Mouse (Mus musculus) forebrain, embryonic 10.5 days (tissue): ENCODE measurements around the gene Dse. TPM values are rescaled to one million over a fixed set of nuclear protein-coding genes. Genes with fewer than 3 reads are reported as not detected.

Experiments
- DNase-seq: peaks from one replicate; pipeline ENCODE4 v3.0.0-alpha.2; 2017; ENCODE audit warnings: low spot score; ENCODE audit errors: extremely low spot score
- H3K27ac ChIP-seq: fragments of 300-500 bp; sonication (generic); 2 replicates; pipeline ENCODE4 v1.5.1; 2016; ENCODE audit warnings: mild to moderate bottlenecking
- H3K27me3 ChIP-seq: fragments of 300-500 bp; sonication (generic); 2 replicates; pipeline ENCODE4 v1.6.1; 2016; ENCODE audit warnings: mild to moderate bottlenecking; ENCODE audit not compliant: poor library complexity, severe bottlenecking
- H3K36me3 ChIP-seq: fragments of 300-500 bp; sonication (generic); replicated peaks from 2 replicates; pipeline ENCODE4 v1.6.1; 2016; ENCODE audit warnings: mild to moderate bottlenecking, moderate library complexity
- H3K4me1 ChIP-seq: fragments of 300-500 bp; sonication (generic); 2 replicates; pipeline ENCODE4 v1.6.1; 2016
- H3K4me3 ChIP-seq: fragments of 300-500 bp; sonication (generic); 2 replicates; pipeline ENCODE4 v1.5.1; 2016; ENCODE audit warnings: mild to moderate bottlenecking, moderate library complexity
- H3K9me3 ChIP-seq: fragments of 300-500 bp; sonication (generic); 2 replicates; pipeline ENCODE4 v1.6.1; 2016; ENCODE audit warnings: mild to moderate bottlenecking, moderate library complexity
- WGBS: fragments of 180-500 bp; shearing (Covaris S2); methylation state at CpG from one replicate; pipeline ENCODE4 v1.1.7; 2016; 5-methylcytosine and 5-hydroxymethylcytosine counted together
- polyA plus RNA-seq: library from polyadenylated mRNA; unstranded; fragments of >200 nt; fragmentation: Nextera tagmentation; extraction: Ambion mirVana; gene quantifications from 2 replicates; pipeline ENCODE4 v1.2.1, GENCODE M21; 2016

Gene Dse
- polyA plus RNA-seq, 1 experiment from 2014 or later = 17.9 TPM

- Histone ChIP-seq H3K4me1 (0 out of 2 replicates have a peak, but pooled peaks cover 4% of the 10 kb centered on the region), H3K27ac (no peak overlapping the region), H3K27me3 (no peaks in the 10 kb centered on the region), H3K36me3 (peaks cover 8% of the 10 kb centered on the region), H3K9me3 (no peaks in the 10 kb centered on the region; the same call in 1 of the 2 replicates), H3K4me3 (no peak overlapping the region)
- DNase-seq = no peak
- 88% methylated on average over 2 of the region's 2 CpGs for WGBS
Measured at GRCm38 (mm10) chr10:34194957-34195356, 12.6 kb downstream of the Dse start.

GRCm38 (mm10) chr10:34194503-34194902, 13.0 kb downstream of the Dse start:
- WGBS = 93% methylated on average over 5 of the region's 5 CpGs
- H3K4me3 ChIP-seq = no peak overlapping the region
- H3K4me1 ChIP-seq = 0 out of 2 replicates have a peak, but pooled peaks cover 4% of the 10 kb centered on the region
- DNase-seq = no peak
- peaks cover 4% of the 10 kb centered on the region for H3K36me3 ChIP-seq
- H3K27me3 ChIP-seq = no peaks in the 10 kb centered on the region
- H3K9me3 ChIP-seq = no peaks in the 10 kb centered on the region; the same call in 1 of the 2 replicates
- no peak overlapping the region for H3K27ac ChIP-seq

DNA sequence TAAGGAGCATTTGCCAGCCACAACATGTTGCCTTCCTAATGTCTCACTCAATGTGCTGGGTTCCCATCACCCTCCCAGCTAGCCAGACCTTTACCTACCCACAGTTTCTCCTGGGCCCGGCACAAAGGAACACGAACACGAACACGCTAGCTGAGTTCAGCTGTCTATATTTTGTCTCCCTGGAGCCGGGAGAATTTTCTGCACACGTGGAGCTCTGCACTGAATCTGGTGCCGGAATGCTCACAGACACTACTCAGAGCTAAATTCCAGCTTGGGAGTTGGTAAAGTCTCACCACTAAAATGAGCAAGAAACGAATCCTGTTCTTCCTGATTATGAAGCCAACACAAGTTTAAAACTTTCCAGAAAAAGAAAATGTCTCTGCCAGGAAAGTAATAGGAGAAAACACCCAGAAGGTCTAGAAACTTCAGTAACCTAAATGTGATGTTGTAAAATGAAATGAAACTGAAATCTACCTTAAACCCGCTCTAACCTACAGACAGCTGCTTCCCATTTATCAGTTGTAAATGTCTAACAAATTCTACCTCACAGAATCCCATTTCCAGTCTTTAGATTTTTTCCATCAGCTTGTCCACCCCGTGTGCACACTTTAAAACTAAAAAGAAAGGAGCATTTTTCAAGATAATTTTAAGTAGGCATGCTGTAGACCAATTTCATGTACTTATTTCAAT, 20.8 kb downstream of the Dse start:
- 84% methylated on average over 10 of the region's 10 CpGs for WGBS
- Histone ChIP-seq H3K9me3 (no peaks in the 10 kb centered on the region), H3K27ac (no peak overlapping the region), H3K4me1 (peaks cover 11% of the 10 kb centered on the region), H3K36me3 (peaks cover 13% of the 10 kb centered on the region), H3K27me3 (no peaks in the 10 kb centered on the region), H3K4me3 (no peak overlapping the region)
- DNase-seq = no peak

DNA sequence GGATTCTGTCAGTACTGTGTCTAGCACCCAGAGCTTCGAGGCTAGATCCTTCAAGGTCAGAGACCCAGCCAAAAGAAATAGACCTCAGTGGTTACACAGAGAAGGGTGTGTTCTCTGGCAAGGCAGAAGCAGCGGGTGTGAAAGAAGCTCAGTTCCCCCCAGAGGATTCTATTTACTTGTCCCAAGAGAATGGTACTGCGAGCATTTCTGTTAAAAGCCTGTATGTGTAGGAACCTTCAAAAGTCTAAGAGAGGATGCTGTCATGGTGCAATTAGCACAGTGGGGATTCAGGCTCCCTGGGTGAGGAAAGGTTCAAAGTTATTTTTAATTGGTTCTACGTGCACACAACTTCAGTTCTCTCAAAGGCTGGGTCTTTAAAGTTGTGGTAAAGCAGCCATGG, 22.0 kb downstream of the Dse start:
- Histone ChIP-seq H3K36me3 (peaks cover 13% of the 10 kb centered on the region), H3K27me3 (no peaks in the 10 kb centered on the region), H3K4me1 (peaks cover 11% of the 10 kb centered on the region), H3K27ac (peak overlapping the region; percentile 6; the same call in 1 of the 2 replicates), H3K9me3 (no peaks in the 10 kb centered on the region), H3K4me3 (no peak overlapping the region)
- 46% methylated on average over 4 of the region's 4 CpGs for WGBS
- DNase-seq = no peak

- peaks cover 11% of the 10 kb centered on the region for H3K4me1 ChIP-seq
- peaks cover 13% of the 10 kb centered on the region for H3K36me3 ChIP-seq
- no peaks in the 10 kb centered on the region for H3K9me3 ChIP-seq
- H3K27ac ChIP-seq = no peak overlapping the region
- WGBS = 60% methylated on average over 1 of the region's 1 CpGs
- DNase-seq = no peak
- no peak overlapping the region for H3K4me3 ChIP-seq
- no peaks in the 10 kb centered on the region for H3K27me3 ChIP-seq
Measured at GRCm38 (mm10) chr10:34184956-34185355, 22.6 kb downstream of the Dse start.

DNA sequence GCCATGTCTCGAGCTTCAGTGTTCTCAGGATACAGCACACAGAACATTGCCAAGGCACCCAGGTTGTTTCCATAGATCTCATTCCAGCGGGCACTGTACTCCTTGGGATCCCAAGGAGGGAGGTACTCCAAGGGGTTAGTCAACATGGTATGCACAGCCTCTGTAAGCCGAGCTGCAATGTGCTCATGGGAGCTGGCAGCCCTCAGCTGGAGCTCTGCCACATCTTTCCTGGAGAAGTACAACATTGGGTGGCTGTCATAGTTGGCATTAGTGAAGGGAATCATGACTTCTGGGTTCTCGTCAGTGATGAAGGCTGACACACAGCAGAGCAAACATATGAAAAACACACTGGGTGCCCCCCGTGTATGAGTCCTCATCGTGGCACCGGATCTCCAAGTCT, 23.8 kb downstream of the Dse start:
- Histone ChIP-seq H3K9me3 (no peaks in the 10 kb centered on the region), H3K27ac (no peak overlapping the region), H3K4me3 (no peak overlapping the region), H3K27me3 (no peaks in the 10 kb centered on the region), H3K4me1 (peaks cover 11% of the 10 kb centered on the region), H3K36me3 (peaks cover 13% of the 10 kb centered on the region)
- DNase-seq = no peak
- 92% methylated on average over 7 of the region's 7 CpGs for WGBS

- peak; percentile 25 for DNase-seq
- H3K27ac ChIP-seq = 0 out of 2 replicates have a peak overlapping the region, but pooled peaks have one; percentile 11
- no peaks in the 10 kb centered on the region for H3K9me3 ChIP-seq
- 51% methylated on average over 8 of the region's 8 CpGs for WGBS
- no peaks in the 10 kb centered on the region for H3K36me3 ChIP-seq
- no peaks in the 10 kb centered on the region for H3K27me3 ChIP-seq
- peaks cover 9% of the 10 kb centered on the region for H3K4me1 ChIP-seq
- H3K4me3 ChIP-seq = no peak overlapping the region
Measured at GRCm38 (mm10) chr10:34175870-34176606, 31.5 kb downstream of the Dse start.

DNA sequence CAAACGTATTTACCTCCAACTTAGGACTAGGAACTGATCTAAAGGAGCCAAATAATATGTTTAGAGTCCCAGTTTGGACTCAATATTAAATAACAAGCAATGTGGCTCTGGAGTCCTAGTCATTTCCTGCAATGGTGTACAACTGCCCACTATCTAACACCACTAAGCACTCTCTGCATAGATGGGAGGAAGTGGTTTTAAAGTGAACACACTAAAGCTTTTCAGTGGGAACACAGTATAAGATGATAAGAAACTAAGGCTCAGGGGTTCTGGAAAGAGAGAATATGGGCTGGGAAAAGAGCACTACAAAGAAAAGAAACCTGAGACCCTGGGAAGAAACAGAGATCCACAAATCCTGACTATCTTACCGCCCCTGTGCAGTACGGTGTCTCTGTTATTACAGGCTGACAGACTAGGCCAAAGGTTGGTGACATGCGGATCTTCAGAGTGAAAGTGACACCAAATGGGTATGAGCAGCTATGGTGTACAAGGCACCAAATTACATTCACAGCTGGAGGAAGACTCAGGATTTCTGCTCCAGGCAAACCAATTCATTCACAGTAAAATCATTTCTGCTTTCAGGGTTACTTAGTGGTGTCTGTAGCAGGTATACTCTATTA, 34.7 kb downstream of the Dse start:
- Histone ChIP-seq H3K4me1 (peaks cover 9% of the 10 kb centered on the region), H3K36me3 (no peaks in the 10 kb centered on the region), H3K27me3 (no peaks in the 10 kb centered on the region), H3K4me3 (no peak overlapping the region), H3K27ac (no peak overlapping the region), H3K9me3 (no peaks in the 10 kb centered on the region)
- no peak for DNase-seq
- 70% methylated on average over 4 of the region's 4 CpGs for WGBS

- DNase-seq = no peak
- WGBS = 95% methylated on average over 4 of the region's 4 CpGs
- H3K36me3 ChIP-seq = no peaks in the 10 kb centered on the region
- peaks cover 9% of the 10 kb centered on the region for H3K4me1 ChIP-seq
- no peaks in the 10 kb centered on the region for H3K9me3 ChIP-seq
- H3K27me3 ChIP-seq = no peaks in the 10 kb centered on the region
- H3K27ac ChIP-seq = no peak overlapping the region
- no peak overlapping the region for H3K4me3 ChIP-seq
Measured at GRCm38 (mm10) chr10:34171660-34172059, 35.9 kb downstream of the Dse start.

DNA sequence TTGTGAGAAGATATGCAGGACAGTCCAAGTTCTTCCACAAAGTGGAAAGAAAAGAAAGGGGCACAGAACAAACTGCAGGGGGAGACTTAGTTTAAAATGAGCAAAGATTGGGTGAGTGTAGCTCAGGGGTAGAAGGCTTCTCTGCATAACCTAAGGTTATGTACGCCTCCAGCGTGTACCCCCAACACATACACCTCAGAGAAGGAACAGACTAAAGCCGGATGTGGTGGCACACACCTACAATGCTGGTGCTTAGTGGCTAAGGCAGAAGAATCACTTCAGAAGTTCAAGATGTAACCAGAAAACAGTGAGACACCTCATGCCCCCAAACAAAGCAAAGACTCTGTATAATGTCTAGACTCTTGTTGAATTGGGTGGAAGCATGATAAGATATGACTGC, 36.3 kb downstream of the Dse start:
- no peak overlapping the region for H3K4me3 ChIP-seq
- H3K36me3 ChIP-seq = no peaks in the 10 kb centered on the region
- no peak overlapping the region for H3K27ac ChIP-seq
- H3K9me3 ChIP-seq = no peaks in the 10 kb centered on the region
- no peaks in the 10 kb centered on the region for H3K27me3 ChIP-seq
- no peak for DNase-seq
- 93% methylated on average over 3 of the region's 3 CpGs for WGBS
- H3K4me1 ChIP-seq = peaks cover 7% of the 10 kb centered on the region

- 86% methylated on average over 2 of the region's 2 CpGs for WGBS
- no peaks in the 10 kb centered on the region for H3K9me3 ChIP-seq
- no peak overlapping the region for H3K4me3 ChIP-seq
- no peaks in the 10 kb centered on the region for H3K4me1 ChIP-seq
- no peaks in the 10 kb centered on the region for H3K27me3 ChIP-seq
- peaks cover 10% of the 10 kb centered on the region for H3K36me3 ChIP-seq
- H3K27ac ChIP-seq = no peak overlapping the region
- DNase-seq = no peak
Measured at GRCm38 (mm10) chr10:34166971-34167370, 40.5 kb downstream of the Dse start.

DNA sequence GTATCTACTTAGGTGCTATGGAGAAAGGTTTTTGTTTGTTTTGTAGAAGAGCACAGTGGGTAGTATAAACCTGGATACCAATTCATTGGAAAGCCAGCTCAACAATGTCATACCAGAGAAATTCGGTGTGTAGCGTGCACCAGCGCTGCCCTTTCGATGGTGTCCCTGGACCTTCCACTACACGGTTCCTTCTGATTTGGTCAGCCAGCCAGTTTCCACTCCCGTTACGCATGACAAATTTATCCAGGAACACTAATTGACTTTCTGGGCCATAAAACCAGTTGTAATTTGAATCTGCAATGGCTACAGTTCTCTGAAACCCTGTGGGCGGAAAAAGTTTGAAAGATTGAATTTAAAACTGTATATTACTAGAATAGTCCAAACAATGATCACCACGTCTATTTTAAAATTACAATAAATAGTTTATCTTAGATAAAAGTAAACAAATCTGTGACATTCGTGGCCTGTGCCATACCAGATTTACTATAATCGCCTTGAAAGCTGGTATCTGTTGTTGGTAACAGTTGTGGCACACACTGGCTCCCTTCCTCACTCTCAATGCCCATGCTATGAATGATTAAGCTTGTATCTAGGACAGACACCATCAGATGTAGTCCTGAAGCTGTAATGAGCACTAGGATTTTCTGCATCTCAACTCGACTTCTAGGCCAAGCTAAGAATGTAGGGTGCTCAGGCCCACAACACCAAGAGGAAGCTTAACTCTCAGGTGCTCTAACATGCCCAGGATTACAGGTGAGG, 51.5 kb downstream of the Dse start:
- Histone ChIP-seq H3K27me3 (no peaks in the 10 kb centered on the region), H3K9me3 (no peaks in the 10 kb centered on the region), H3K27ac (no peak overlapping the region), H3K4me3 (no peak overlapping the region), H3K4me1 (peaks cover under 1% of the 10 kb centered on the region; the same call in 1 of the 2 replicates), H3K36me3 (peaks cover 32% of the 10 kb centered on the region)
- no peak for DNase-seq
- 91% methylated on average over 12 of the region's 12 CpGs for WGBS
